Mouse (Mus musculus): ENCODE results near the gene Gys2.

DNA sequence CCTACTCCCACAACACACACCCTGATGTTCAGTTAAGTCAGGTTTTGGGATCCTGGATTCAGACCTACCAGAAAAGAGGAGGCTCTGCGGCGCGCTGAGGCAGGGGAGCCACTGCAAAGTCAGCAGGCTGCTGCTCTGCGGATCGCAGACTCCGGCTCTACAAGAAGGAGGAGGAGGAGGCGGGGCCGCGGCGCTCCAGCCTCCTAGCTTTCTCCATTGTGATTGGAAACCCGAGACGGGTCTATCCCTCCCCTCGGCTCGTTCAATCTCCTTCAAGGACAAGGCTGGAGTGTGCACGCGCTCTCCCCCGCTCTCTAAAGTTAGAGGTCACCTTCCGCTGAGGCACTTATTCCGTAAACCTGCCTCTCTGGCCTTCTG lies 34.9 kb upstream of the Gys2 start, which contains the start of gene Ldhb:
- TF ChIP-seq CTCF (IDR thresholded peaks at IDR 0.05; ENCODE audit: low read depth, low read length) = no peak
- no peak for TF ChIP-seq POLR2A (IDR thresholded peaks at IDR 0.05; ENCODE audit: extremely low read depth, insufficient read depth, low read length)
